27 mouse cellular contexts compared by ENCODE assay signal in the genomic region with DNA sequence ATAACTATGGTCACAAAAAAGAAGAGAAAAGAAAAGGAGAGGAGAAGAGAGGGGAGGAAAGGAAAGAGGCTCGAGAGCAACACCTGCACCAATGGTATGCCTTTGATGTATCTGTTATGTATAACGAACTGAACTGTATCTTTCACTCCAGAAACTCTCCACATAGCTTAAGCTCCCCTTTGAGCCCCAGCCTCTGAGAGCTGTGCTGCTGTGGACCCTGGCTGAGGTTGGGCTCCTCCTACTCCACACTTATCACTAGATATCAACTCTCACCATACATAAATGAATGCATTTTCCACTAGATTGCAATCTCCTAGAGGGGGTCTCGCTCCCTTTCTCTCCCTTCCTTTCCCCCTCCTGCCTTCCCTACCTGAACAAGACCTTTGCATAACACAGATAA. TPM values are rescaled to one million over a fixed set of nuclear protein-coding genes. Genes with fewer than 3 reads are reported as not detected.
A peak's percentile ranks its signal among the peaks of the same experiment; 100 is the strongest.
DNase-seq lines count a peak whose midpoint lies in the region; ATAC-seq and TF ChIP-seq lines count a peak whose summit lies in the region.
"Had no signal": no experiment of that assay in that cellular context is flagged by ENCODE, and none has a peak within 500 bp of the region (broad histone marks: within the 10 kb centered on the region; RNA-seq: fewer than 3 reads in every experiment).

No protein-coding gene starts in this region.

- H3K9me3 ChIP-seq in heart, embryonic 16.5 days (replicated peaks; ENCODE audit: control insufficient read depth, low read length), result no peaks in the 10 kb centered on the region
- no peaks in the 10 kb centered on the region for H3K9me3 ChIP-seq in G1E (replicated peaks)
- H3K9me3 ChIP-seq in limb, embryonic 10.5 days (replicated peaks), result no peaks in the 10 kb centered on the region
- H3K9me3 ChIP-seq: heart, embryonic 10.5 days; limb, embryonic 12.5 days; lung, embryonic 15.5 days; neural tube, embryonic 12.5 days had no signal

- DNase-seq in heart, postnatal 25 days (ENCODE audit: low spot score), result no peak
- DNase-seq in G1E (ENCODE audit: low spot score), result no peak
- peak; percentile 81 for DNase-seq in thymus, postnatal 14 days
- no peak for DNase-seq in kidney, adult 11 months
- no peak for DNase-seq in limb, embryonic 10.5 days (ENCODE audit: low spot score)
- DNase-seq: adrenal gland, adult 8-10 months; cerebellum, adult 8-10 months; cerebellum, postnatal 25 days; gastrocnemius, postnatal 14 days; heart, postnatal 14 days; kidney, adult 9 months; kidney, postnatal 14 days; right cerebral cortex, postnatal 4 days had no signal

- H3K36me3 ChIP-seq in heart, embryonic 16.5 days (ENCODE audit: control insufficient read depth, insufficient read depth), result no peaks in the 10 kb centered on the region
- H3K36me3 ChIP-seq in G1E (replicated peaks), result peaks cover 17% of the 10 kb centered on the region
- no peaks in the 10 kb centered on the region for H3K36me3 ChIP-seq in small intestine, adult 2 months (ENCODE audit: control insufficient read depth, insufficient read depth, low read length)
- H3K36me3 ChIP-seq in limb, embryonic 10.5 days, result peaks cover 13% of the 10 kb centered on the region
- H3K36me3 ChIP-seq: lung, embryonic 15.5 days; neural tube, embryonic 12.5 days had no signal

- peak; percentile 79 for ATAC-seq in heart, embryonic 16.5 days (replicated peaks; ENCODE audit: extremely low read depth, insufficient read depth, low FRiP score)
- ATAC-seq in G1E (ENCODE audit: extremely low read depth, insufficient number of reproducible peaks, low FRiP score, poor library complexity, severe bottlenecking), result peak; percentile 18; the same call in 1 of the 2 replicates
- ATAC-seq in erythroblast, adult 5-6 weeks (replicated peaks; ENCODE audit: low FRiP score, poor library complexity, severe bottlenecking), result no peak
- ATAC-seq: forebrain, embryonic 14.5 days; hindbrain, embryonic 16.5 days had no signal

- TF ChIP-seq POLR2A in small intestine, adult 2 months (IDR thresholded peaks at IDR 0.05; ENCODE audit: low read depth, low read length), result no peak

- peaks cover 8% of the 10 kb centered on the region for H3K4me1 ChIP-seq in heart, embryonic 16.5 days (ENCODE audit: control insufficient read depth, insufficient read depth, low read length)
- H3K4me1 ChIP-seq in G1E (ENCODE audit: insufficient read depth, low read depth, low read length), result peaks cover 24% of the 10 kb centered on the region
- H3K4me1 ChIP-seq in small intestine, adult 2 months (ENCODE audit: control insufficient read depth, insufficient read depth, insufficient read length, low read length), result peaks cover 15% of the 10 kb centered on the region; the same call in 1 of the 2 replicates
- H3K4me1 ChIP-seq in limb, embryonic 10.5 days, result peaks cover 6% of the 10 kb centered on the region

- no peak for TF ChIP-seq CTCF in G1E (IDR thresholded peaks at IDR 0.05; ENCODE audit: low read depth, low read length)
- no peak for TF ChIP-seq CTCF in small intestine, adult 2 months (IDR thresholded peaks at IDR 0.05; ENCODE audit: extremely low read depth, insufficient read length, insufficient replicate concordance, low read depth, low read length)

- peak overlapping the region; percentile 38; the same call in 1 of the 2 replicates for H3K27ac ChIP-seq in heart, embryonic 16.5 days (ENCODE audit: low read length)
- peak overlapping the region; percentile 27; the same call in 1 of the 2 replicates for H3K27ac ChIP-seq in small intestine, adult 2 months (ENCODE audit: insufficient read depth, low read depth, low read length)
- H3K27ac ChIP-seq in limb, embryonic 10.5 days, result no peak overlapping the region
- H3K27ac ChIP-seq: heart, embryonic 10.5 days; limb, embryonic 12.5 days; liver, embryonic 14.5 days; lung, embryonic 15.5 days; neural tube, embryonic 12.5 days had no signal

- H3K27me3 ChIP-seq in heart, embryonic 16.5 days (ENCODE audit: control insufficient read depth, insufficient read depth, low read length), result no peaks in the 10 kb centered on the region
- H3K27me3 ChIP-seq in G1E (ENCODE audit: insufficient read depth, low read length), result no peaks in the 10 kb centered on the region
- no peaks in the 10 kb centered on the region for H3K27me3 ChIP-seq in small intestine, adult 2 months (ENCODE audit: control insufficient read depth, insufficient read depth, low read length)
- H3K27me3 ChIP-seq in limb, embryonic 10.5 days (ENCODE audit: low read depth, poor library complexity, severe bottlenecking), result no peaks in the 10 kb centered on the region
- H3K27me3 ChIP-seq: limb, embryonic 12.5 days; lung, embryonic 15.5 days; neural tube, embryonic 12.5 days had no signal

- H3K4me2 ChIP-seq in heart, embryonic 16.5 days (ENCODE audit: low read depth, low read length), result no peak overlapping the region
- H3K4me2 ChIP-seq: limb, embryonic 12.5 days; lung, embryonic 15.5 days; midbrain, embryonic 11.5 days; neural tube, embryonic 12.5 days had no signal

- H3K4me3 ChIP-seq in heart, embryonic 16.5 days (ENCODE audit: low read length), result no peak overlapping the region
- no peak overlapping the region for H3K4me3 ChIP-seq in G1E (ENCODE audit: low read depth, low read length)
- no peak overlapping the region for H3K4me3 ChIP-seq in small intestine, adult 2 months (ENCODE audit: low read depth, low read length)
- no peak overlapping the region for H3K4me3 ChIP-seq in limb, embryonic 10.5 days
- H3K4me3 ChIP-seq: heart, embryonic 10.5 days; limb, embryonic 12.5 days; lung, embryonic 15.5 days; myocyte; neural tube, embryonic 12.5 days had no signal

- no peak overlapping the region for H3K9ac ChIP-seq in heart, embryonic 16.5 days (ENCODE audit: low read length)
- H3K9ac ChIP-seq: limb, embryonic 12.5 days; liver, embryonic 14.5 days; lung, embryonic 15.5 days; neural tube, embryonic 12.5 days had no signal

- WGBS in heart, embryonic 16.5 days, result 47% methylated on average over 3 of the region's 3 CpGs
- 44% methylated on average over 3 of the region's 3 CpGs for WGBS in small intestine, adult 2 months
- 69% methylated on average over 3 of the region's 3 CpGs for WGBS in limb, embryonic 10.5 days

- intact Hi-C loops in heart, postnatal 25 days (cut with DNase I), result no loop called here

RNA-seq across cellular contexts. Expression of a gene that starts 6.1 kb away (rescaled TPM):
- 49.1 and 57.7 TPM in 2 replicates for polyA plus RNA-seq in heart, embryonic 16.5 days (2015; fragmentation: Nextera tagmentation; extraction: Ambion mirVana)
- 100 to 1,000 TPM in 1 of 2 experiments, 10 to 100 TPM in 1; 87.8 to 113 TPM for total RNA-seq in heart, postnatal 25 days (2021)
- total RNA-seq in G1E (2014; fragmentation: Nextera tagmentation) (27.3 and 32.6 TPM in 2 replicates), G1E (2017) (23.8 and 26.4 TPM in 2 replicates)
- polyA plus RNA-seq in G1E (2012), result 1.3 and 2.4 TPM in 2 replicates
- polyA plus RNA-seq in small intestine, adult 2 months (2012; rRNA removed), result 0.48 and 1.4 TPM in 2 replicates
- total RNA-seq in erythroblast, adult 5-6 weeks (2015; ENCODE audit: low replicate concordance), result 166 and 217 TPM in 2 replicates
- 316 and 353 TPM in 2 replicates for total RNA-seq in erythroblast, adult 5-6 weeks (2017; ENCODE audit: low replicate concordance)
- polyA plus RNA-seq in limb, embryonic 10.5 days (2016; fragmentation: Nextera tagmentation; extraction: Ambion mirVana), result 14.0 and 20.7 TPM in 2 replicates

RNA-seq across cellular contexts. Expression of a gene that starts 6.2 kb away (rescaled TPM):
- polyA plus RNA-seq in heart, embryonic 16.5 days (2015; fragmentation: Nextera tagmentation; extraction: Ambion mirVana), result 116 and 124 TPM in 2 replicates
- 10 to 100 TPM; 54.6 to 58.4 TPM for total RNA-seq in heart, postnatal 25 days (2021)
- total RNA-seq in G1E (2014; fragmentation: Nextera tagmentation) (313 and 324 TPM in 2 replicates), G1E (2017) (250 and 310 TPM in 2 replicates)
- 577 and 846 TPM in 2 replicates for polyA plus RNA-seq in G1E (2012)
- polyA plus RNA-seq in small intestine, adult 2 months (2012; rRNA removed), result 9.3 and 18.4 TPM in 2 replicates
- 48.9 and 97.6 TPM in 2 replicates for total RNA-seq in erythroblast, adult 5-6 weeks (2015; ENCODE audit: low replicate concordance)
- total RNA-seq in erythroblast, adult 5-6 weeks (2017; ENCODE audit: low replicate concordance), result 108 and 142 TPM in 2 replicates
- polyA plus RNA-seq in limb, embryonic 10.5 days (2016; fragmentation: Nextera tagmentation; extraction: Ambion mirVana), result 412 and 467 TPM in 2 replicates

RNA-seq across cellular contexts. Expression of a gene that starts 38.0 kb away (rescaled TPM):
- polyA plus RNA-seq in heart, embryonic 16.5 days (2015; fragmentation: Nextera tagmentation; extraction: Ambion mirVana), result 5.7 and 6.4 TPM in 2 replicates
- total RNA-seq in heart, postnatal 25 days (2021), result 1 to 10 TPM; 3.6 to 4.0 TPM
- not detected in 2 replicates for total RNA-seq in G1E (2014; fragmentation: Nextera tagmentation)
- 0.33 TPM in 1 of 2 replicates, not detected in the other for total RNA-seq in G1E (2017)
- not detected in 2 replicates for polyA plus RNA-seq in G1E (2012)
- 52.0 and 121 TPM in 2 replicates for polyA plus RNA-seq in small intestine, adult 2 months (2012; rRNA removed)
- not detected in 2 replicates for total RNA-seq in erythroblast, adult 5-6 weeks (2015; ENCODE audit: low replicate concordance)
- 2.4 and 4.7 TPM in 2 replicates for total RNA-seq in erythroblast, adult 5-6 weeks (2017; ENCODE audit: low replicate concordance)
- 2.1 and 4.5 TPM in 2 replicates for polyA plus RNA-seq in limb, embryonic 10.5 days (2016; fragmentation: Nextera tagmentation; extraction: Ambion mirVana)
- total RNA-seq: granulocyte monocyte progenitor cell, adult 5-6 weeks; megakaryocyte progenitor cell, adult 5-6 weeks had no signal
